Mouse (Mus musculus): ENCODE data around the gene Fam98c. TPM values are rescaled to one million over a fixed set of nuclear protein-coding genes. Genes with fewer than 3 reads are reported as not detected.
A peak's percentile ranks its signal among the peaks of the same experiment; 100 is the strongest.

Fam98c gene
- polyA plus RNA-seq, 1 experiment from 2014 or later, result 28.3 TPM

DNA sequence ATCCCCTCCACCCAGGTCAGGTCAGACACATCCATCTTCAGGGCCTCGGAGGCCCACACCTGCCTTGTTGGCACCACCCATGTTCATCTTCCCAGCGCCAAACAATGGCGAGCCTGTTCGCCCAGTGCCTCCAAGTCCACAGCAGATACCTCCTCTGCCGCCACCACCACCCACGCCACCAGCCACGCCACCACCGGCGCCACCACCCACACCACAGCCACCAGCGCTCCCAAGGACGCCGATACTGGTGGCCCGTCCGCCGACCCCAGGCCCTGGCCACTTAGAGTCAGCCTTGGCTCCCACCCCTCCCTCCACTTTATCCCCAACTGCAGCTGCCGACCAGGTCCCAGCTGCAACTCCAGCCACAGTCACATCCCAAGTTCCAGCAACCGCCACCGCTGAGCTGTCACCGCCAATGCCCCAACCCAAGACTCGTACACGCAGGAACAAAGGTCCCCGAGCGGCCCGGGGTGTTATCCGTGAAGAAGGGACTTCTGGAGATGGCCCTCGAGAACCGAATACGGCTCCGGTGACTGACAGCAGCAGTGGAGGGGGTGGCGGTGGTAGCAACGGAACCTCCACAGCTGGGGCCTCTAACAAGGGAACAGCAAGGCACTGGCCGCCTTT, 16.5 kb upstream of the Fam98c start:
- H3K36me3 ChIP-seq (ENCODE audit: control insufficient read depth, insufficient read depth, low read length), result peaks cover 25% of the 10 kb centered on the region
- H3K27ac ChIP-seq (ENCODE audit: low read length), result no peak overlapping the region
- no peak overlapping the region for H3K4me3 ChIP-seq (ENCODE audit: low read depth, low read length)
- H3K4me1 ChIP-seq (ENCODE audit: control insufficient read depth, insufficient read depth, low read length), result peaks cover 21% of the 10 kb centered on the region
- WGBS, result 32% methylated on average over 32 of the region's 32 CpGs
- no peaks in the 10 kb centered on the region for H3K9me3 ChIP-seq (replicated peaks; ENCODE audit: control insufficient read depth, low read length, poor library complexity, severe bottlenecking)
- no peak for ATAC-seq
- peaks cover 37% of the 10 kb centered on the region for H3K27me3 ChIP-seq (ENCODE audit: control insufficient read depth, insufficient read depth, low read depth, low read length)
- no peak overlapping the region for H3K4me2 ChIP-seq (ENCODE audit: low read length)
- H3K9ac ChIP-seq (ENCODE audit: low read depth, low read length), result no peak overlapping the region

DNA sequence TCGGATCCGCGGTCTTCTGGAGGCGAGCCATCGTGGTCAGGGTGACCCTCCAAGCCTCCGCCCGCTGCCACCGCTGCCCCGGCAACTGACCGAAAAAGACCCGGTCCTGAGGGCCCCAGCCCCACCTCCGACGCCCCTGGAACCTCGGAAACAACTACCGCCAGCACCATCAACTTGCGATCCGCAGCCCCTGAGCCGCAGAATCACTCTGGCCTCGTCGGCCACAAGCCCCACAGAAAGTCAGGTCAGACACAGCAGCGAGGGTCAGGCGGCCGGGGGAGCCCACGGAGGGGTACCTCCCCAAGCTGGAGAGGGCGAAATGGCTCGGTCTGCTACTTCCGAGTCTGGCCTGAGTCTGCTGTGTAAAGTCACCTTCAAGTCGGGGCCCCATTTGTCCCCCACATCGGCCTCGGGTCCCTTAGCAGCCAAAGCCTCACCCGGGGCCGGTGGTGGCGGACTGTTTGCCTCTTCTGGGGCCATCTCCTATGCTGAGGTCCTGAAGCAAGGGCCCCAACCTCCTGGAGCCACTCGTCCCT, 15.6 kb upstream of the Fam98c start:
- Histone ChIP-seq H3K9ac (ENCODE audit: low read depth, low read length) (peak overlapping the region; percentile 36; the same call in 1 of the 2 replicates), H3K4me1 (ENCODE audit: control insufficient read depth, insufficient read depth, low read length) (peaks cover 22% of the 10 kb centered on the region), H3K27ac (ENCODE audit: low read length) (no peak overlapping the region), H3K4me3 (ENCODE audit: low read depth, low read length) (peak overlapping the region; percentile 13; the same call in 1 of the 2 replicates), H3K9me3 (replicated peaks; ENCODE audit: control insufficient read depth, low read length, poor library complexity, severe bottlenecking) (no peaks in the 10 kb centered on the region), H3K4me2 (ENCODE audit: low read length) (peak overlapping the region; percentile 61), H3K27me3 (ENCODE audit: control insufficient read depth, insufficient read depth, low read depth, low read length) (peaks cover 37% of the 10 kb centered on the region), H3K36me3 (ENCODE audit: control insufficient read depth, insufficient read depth, low read length) (peaks cover 23% of the 10 kb centered on the region)
- no peak for ATAC-seq
- WGBS, result 4% methylated on average over 31 of the region's 34 CpGs

DNA sequence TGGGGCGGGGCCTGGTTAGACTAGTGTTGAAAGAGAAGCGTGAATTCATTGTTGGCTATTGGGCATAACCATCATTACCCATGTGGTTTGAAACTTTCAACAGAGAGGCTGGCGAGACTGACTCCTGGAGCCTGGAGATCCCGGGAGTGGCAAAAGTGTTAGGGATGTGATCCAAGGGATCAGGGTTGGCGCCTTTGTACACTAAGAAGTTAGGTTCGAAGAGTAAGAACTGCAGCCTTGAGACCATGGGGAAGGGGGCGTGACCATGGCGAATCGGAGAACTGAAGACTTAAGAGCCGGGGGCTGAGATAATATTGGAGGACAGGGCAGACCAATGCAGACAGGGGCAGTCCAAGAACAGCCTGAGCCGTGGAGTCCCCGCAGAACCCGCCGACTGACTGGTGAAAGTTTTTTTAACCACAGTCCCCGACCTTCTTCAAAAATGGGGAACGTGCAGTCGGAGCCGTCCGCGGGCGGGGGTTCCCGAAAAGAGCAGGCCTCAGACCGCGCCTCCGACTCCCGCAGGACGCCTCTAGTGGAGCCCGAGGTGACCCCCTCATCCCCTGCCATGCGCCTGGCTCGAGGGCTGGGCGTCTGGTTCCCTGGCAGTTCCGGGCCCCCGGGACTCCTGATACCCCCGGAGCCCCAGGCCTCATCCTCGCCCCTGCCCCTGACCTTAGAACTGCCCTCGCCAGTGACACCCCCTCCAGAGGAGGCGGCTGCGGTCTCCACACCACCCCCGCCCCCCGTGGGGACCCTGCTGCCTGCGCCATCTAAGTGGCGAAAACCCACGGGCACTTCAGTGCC, 14.9 kb upstream of the Fam98c start:
- Histone ChIP-seq H3K27ac (ENCODE audit: low read length) (no peak overlapping the region), H3K9me3 (replicated peaks; ENCODE audit: control insufficient read depth, low read length, poor library complexity, severe bottlenecking) (no peaks in the 10 kb centered on the region), H3K36me3 (ENCODE audit: control insufficient read depth, insufficient read depth, low read length) (peaks cover 19% of the 10 kb centered on the region), H3K27me3 (ENCODE audit: control insufficient read depth, insufficient read depth, low read depth, low read length) (peaks cover 37% of the 10 kb centered on the region), H3K4me2 (ENCODE audit: low read length) (peak overlapping the region; percentile 61), H3K4me1 (ENCODE audit: control insufficient read depth, insufficient read depth, low read length) (peaks cover 22% of the 10 kb centered on the region), H3K4me3 (ENCODE audit: low read depth, low read length) (peak overlapping the region; percentile 75), H3K9ac (ENCODE audit: low read depth, low read length) (peak overlapping the region; percentile 36; the same call in 1 of the 2 replicates)
- WGBS, result under 1% methylated on average over 43 of the region's 43 CpGs
- ATAC-seq, result no peak

DNA sequence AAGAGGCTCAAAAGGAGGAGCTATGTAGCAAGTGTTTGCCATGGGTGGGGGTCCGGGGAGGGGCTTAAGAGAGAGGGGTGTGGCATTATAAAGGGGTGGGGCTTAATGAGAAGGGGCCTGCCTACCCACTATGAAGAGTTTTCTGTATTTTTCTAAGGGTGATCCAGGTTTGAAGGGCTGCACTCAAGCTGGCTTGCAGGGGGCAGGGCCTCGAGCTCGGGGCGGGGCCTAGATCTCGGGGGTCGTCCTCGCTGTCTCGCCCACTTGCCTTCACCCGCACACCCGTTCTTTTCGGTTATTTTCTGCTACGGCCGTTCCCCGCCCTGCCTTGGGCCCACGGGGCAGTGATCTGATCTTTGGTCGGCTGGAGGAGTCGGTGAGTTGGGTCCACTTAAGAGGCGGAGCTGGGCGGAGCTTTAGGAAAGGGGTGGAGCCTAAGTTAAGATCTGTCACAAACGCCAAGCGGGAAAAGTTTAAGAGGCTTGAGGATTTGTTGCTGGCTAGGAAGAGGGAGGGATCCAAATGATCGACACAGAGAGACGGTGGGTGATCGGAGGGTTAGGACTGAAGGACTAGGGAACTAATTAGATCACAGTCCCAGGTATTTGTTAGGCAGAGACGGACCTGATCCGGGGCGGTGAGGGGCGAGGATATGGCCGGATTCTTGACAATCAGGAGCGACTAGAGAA, 14.2 kb upstream of the Fam98c start, which contains the start of the genes Ggn and Spred3:
TSS of gene Ggn (plus strand) at position 145 of the 689 bp plus-strand sequence.
TSS of gene Spred3 (minus strand) at position 346 of the 689 bp plus-strand sequence.
- ATAC-seq, result peak; percentile 50
- Histone ChIP-seq H3K4me3 (ENCODE audit: low read depth, low read length) (peak within 1 kb of the TSS; percentile 75), H3K27ac (ENCODE audit: low read length) (peak within 1 kb of the TSS; percentile 91), H3K4me2 (ENCODE audit: low read length) (peak within 1 kb of the TSS; percentile 61), H3K9ac (ENCODE audit: low read depth, low read length) (peak within 1 kb of the TSS; percentile 80), H3K4me1 (ENCODE audit: control insufficient read depth, insufficient read depth, low read length) (peaks cover 22% of the 10 kb centered on the region), H3K9me3 (replicated peaks; ENCODE audit: control insufficient read depth, low read length, poor library complexity, severe bottlenecking) (no peaks in the 10 kb centered on the region), H3K27me3 (ENCODE audit: control insufficient read depth, insufficient read depth, low read depth, low read length) (peaks cover 37% of the 10 kb centered on the region), H3K36me3 (ENCODE audit: control insufficient read depth, insufficient read depth, low read length) (peaks cover 12% of the 10 kb centered on the region)
- WGBS, result under 1% methylated on average over 30 of the region's 30 CpGs

DNA sequence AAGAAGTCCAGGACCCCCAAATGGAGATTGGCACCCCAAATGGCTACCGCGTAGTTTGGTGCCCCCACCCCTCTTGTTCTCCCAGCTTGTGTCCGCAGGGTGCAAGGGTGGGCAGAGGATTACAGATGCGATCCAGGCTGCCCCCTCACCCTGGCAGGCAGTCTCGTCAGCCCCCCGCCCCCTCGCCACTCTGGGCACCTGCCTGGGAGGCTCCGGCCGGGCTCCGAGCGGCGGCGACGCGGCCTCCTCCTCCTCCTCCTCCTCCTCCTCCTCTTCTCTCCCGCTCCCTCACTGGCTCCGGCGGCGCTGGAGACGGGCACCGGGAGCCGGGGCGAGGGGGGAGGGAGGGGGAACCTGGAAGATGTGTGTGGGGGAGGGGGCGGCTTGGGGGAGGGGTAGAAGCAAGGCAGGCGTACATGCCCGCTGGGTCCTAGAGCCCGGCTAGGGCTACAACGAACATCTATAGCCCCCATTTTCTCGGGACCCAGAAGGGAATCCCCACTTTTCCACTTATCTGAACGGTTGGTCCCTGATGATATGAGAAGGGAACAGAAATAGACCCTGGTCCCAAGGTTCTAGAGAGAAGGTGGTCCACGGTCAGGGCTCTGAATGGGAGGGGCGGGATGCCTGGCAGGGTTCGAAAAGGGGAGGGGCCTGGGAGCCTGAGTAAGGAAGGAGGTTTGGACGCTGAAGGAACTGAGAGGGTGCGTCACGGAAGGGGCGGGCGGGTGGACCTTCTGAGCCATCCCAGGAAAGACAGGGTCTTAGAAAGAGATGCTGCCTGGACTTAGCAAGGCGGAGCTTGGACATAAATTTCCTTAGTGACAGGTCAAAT, 13.4 kb upstream of the Fam98c start:
- Histone ChIP-seq H3K27me3 (ENCODE audit: control insufficient read depth, insufficient read depth, low read depth, low read length) (peaks cover 34% of the 10 kb centered on the region), H3K27ac (ENCODE audit: low read length) (peak overlapping the region; percentile 91), H3K9ac (ENCODE audit: low read depth, low read length) (peak overlapping the region; percentile 80), H3K4me1 (ENCODE audit: control insufficient read depth, insufficient read depth, low read length) (peaks cover 22% of the 10 kb centered on the region), H3K4me3 (ENCODE audit: low read depth, low read length) (peak overlapping the region; percentile 75), H3K4me2 (ENCODE audit: low read length) (peak overlapping the region; percentile 61), H3K9me3 (replicated peaks; ENCODE audit: control insufficient read depth, low read length, poor library complexity, severe bottlenecking) (no peaks in the 10 kb centered on the region), H3K36me3 (ENCODE audit: control insufficient read depth, insufficient read depth, low read length) (peaks cover 5% of the 10 kb centered on the region)
- WGBS, result 0% methylated on average over 21 of the region's 39 CpGs
- peak; percentile 86 for ATAC-seq

DNA sequence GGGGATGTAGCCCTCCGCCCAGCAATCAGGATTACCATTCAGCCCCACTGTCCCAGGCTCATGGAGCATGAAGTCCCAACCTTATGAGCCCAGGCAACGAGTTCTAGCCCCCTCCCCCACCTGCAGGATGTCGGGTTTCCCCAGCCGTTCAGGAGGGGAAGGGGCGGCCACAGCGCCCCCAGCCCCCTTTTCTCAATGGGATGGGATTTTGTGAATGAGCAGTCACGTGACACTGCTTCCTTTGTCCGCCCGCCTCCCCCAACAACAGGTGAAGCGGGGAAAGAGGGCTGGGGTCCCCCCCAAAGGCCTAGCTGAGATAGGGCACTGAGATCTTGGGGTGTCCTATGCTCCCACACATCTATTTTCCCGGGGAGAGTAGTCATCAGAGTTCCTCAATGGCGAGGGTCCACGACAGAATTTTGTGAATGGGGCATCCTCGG, 12.8 kb upstream of the Fam98c start:
- Histone ChIP-seq H3K4me3 (ENCODE audit: low read depth, low read length) (peak overlapping the region; percentile 75), H3K36me3 (ENCODE audit: control insufficient read depth, insufficient read depth, low read length) (peaks cover under 1% of the 10 kb centered on the region), H3K4me2 (ENCODE audit: low read length) (peak overlapping the region; percentile 61), H3K9me3 (replicated peaks; ENCODE audit: control insufficient read depth, low read length, poor library complexity, severe bottlenecking) (no peaks in the 10 kb centered on the region), H3K9ac (ENCODE audit: low read depth, low read length) (peak overlapping the region; percentile 80), H3K27me3 (ENCODE audit: control insufficient read depth, insufficient read depth, low read depth, low read length) (peaks cover 28% of the 10 kb centered on the region), H3K4me1 (ENCODE audit: control insufficient read depth, insufficient read depth, low read length) (peaks cover 22% of the 10 kb centered on the region), H3K27ac (ENCODE audit: low read length) (peak overlapping the region; percentile 91)
- peak; percentile 20 for ATAC-seq
- 0% methylated on average over 12 of the region's 14 CpGs for WGBS

DNA sequence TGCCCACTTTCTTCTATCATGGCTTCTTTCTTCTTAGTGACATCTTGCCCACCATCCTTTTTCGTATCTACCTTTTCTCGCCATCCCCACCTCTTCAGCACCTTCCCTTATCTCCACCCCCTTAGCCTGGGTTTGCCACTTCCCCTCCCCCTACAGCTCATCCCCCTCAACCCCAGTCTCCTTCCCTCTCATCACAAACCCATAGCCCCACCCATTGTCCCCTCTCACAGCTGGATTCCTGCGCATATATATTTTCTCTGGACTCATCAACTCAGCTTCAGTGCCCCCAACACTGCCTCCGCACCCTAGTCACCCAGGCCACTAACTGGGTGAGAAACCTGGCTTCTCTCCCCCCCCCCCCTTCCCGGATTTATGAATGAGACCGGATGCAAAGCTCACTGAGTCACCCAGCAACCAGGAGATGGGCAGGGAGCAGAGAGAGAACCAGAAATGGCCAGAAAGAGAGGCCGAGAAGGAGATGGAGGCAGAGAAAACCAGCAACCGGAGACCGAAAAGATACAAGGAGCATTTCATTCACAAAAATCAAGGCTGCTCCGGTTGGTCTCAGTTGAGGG, 12.2 kb upstream of the Fam98c start:
- H3K4me1 ChIP-seq (ENCODE audit: control insufficient read depth, insufficient read depth, low read length), result peaks cover 22% of the 10 kb centered on the region
- peak overlapping the region; percentile 75 for H3K4me3 ChIP-seq (ENCODE audit: low read depth, low read length)
- no peaks in the 10 kb centered on the region for H3K9me3 ChIP-seq (replicated peaks; ENCODE audit: control insufficient read depth, low read length, poor library complexity, severe bottlenecking)
- ATAC-seq, result no peak
- WGBS, result 2% methylated on average over 10 of the region's 10 CpGs
- peak overlapping the region; percentile 61 for H3K4me2 ChIP-seq (ENCODE audit: low read length)
- peak overlapping the region; percentile 80 for H3K9ac ChIP-seq (ENCODE audit: low read depth, low read length)
- peak overlapping the region; percentile 91 for H3K27ac ChIP-seq (ENCODE audit: low read length)
- H3K27me3 ChIP-seq (ENCODE audit: control insufficient read depth, insufficient read depth, low read depth, low read length), result peaks cover 22% of the 10 kb centered on the region
- H3K36me3 ChIP-seq (ENCODE audit: control insufficient read depth, insufficient read depth, low read length), result no peaks in the 10 kb centered on the region; the same call in 1 of the 2 replicates

DNA sequence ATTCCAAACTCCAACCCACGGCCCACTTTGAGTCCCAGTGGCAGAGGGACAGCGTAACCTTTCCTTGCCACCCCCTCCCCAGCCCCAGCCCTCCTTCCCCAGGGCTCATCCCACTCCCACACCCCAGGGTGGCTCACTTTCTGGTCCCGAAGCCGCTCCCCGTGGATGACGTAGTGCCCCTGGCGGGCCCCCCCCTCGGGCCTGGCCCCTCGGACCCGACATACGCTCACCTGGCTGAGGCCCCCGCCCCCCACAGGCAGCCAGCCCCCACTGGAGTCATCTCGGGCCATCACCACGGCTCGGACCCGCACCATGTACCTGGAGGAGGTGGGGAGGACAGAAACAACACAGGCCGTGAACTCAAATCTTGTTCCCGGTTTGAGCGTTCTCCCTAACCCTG, 11.6 kb upstream of the Fam98c start:
- peak overlapping the region; percentile 75 for H3K4me3 ChIP-seq (ENCODE audit: low read depth, low read length)
- peak overlapping the region; percentile 80 for H3K9ac ChIP-seq (ENCODE audit: low read depth, low read length)
- H3K27ac ChIP-seq (ENCODE audit: low read length), result no peak overlapping the region
- H3K36me3 ChIP-seq (ENCODE audit: control insufficient read depth, insufficient read depth, low read length), result no peaks in the 10 kb centered on the region; the same call in 1 of the 2 replicates
- H3K4me2 ChIP-seq (ENCODE audit: low read length), result peak overlapping the region; percentile 61
- H3K27me3 ChIP-seq (ENCODE audit: control insufficient read depth, insufficient read depth, low read depth, low read length), result peaks cover 17% of the 10 kb centered on the region
- no peak for ATAC-seq
- peaks cover 22% of the 10 kb centered on the region for H3K4me1 ChIP-seq (ENCODE audit: control insufficient read depth, insufficient read depth, low read length)
- WGBS, result 9% methylated on average over 19 of the region's 19 CpGs
- no peaks in the 10 kb centered on the region for H3K9me3 ChIP-seq (replicated peaks; ENCODE audit: control insufficient read depth, low read length, poor library complexity, severe bottlenecking)

Measured in midbrain, embryonic 16.5 days (tissue).